Mouse (Mus musculus) adrenal gland, postnatal 36 days (tissue): Measurements from ENCODE around the gene Crabp2. TPM values are rescaled to one million over a fixed set of nuclear protein-coding genes. Genes with fewer than 3 reads are reported as not detected.
A peak's percentile ranks its signal among the peaks of the same experiment; 100 is the strongest.

ENCODE experiments used
- DNase-seq, 2 experiments: peaks; one replicate each; pipeline ENCODE4 v3.0.0; 2021; ENCODE audit warnings: mixed read lengths in 1 of 2
- total RNA-seq, 2 experiments: library from RNA; stranded (reverse); gene quantifications; 2 replicates each; pipeline ENCODE4 v1.2.3; 2021

The Crabp2 gene
- total RNA-seq, 2 experiments from 2014 or later, result 0.33 TPM; not detected in 1

- no peak for DNase-seq
These were observed 21.0 kb upstream of the Crabp2 start for GRCm38 (mm10) chr3:87927452-87927851.

- DNase-seq, result no peak
These were observed 19.0 kb upstream of the Crabp2 start for GRCm38 (mm10) chr3:87929341-87930077.

GRCm38 (mm10) chr3:87930078-87930795 lies 18.2 kb upstream of the Crabp2 start, which contains the start of the genes Isg20l2 and Rrnad1:
Gene Isg20l2, plus strand, starts transcription at chr3:87930314.
Gene Rrnad1, minus strand, starts transcription at chr3:87930717.
- DNase-seq, result peak; percentile 97 to 99

- DNase-seq, result no peak
These were observed 14.4 kb upstream of the Crabp2 start for GRCm38 (mm10) chr3:87934026-87934425.

- DNase-seq, result no peak
These were observed 14.0 kb upstream of the Crabp2 start for GRCm38 (mm10) chr3:87934501-87934900.

GRCm38 (mm10) chr3:87935201-87935600 lies 13.3 kb upstream of the Crabp2 start:
- DNase-seq, result no peak

GRCm38 (mm10) chr3:87935776-87936175 lies 12.7 kb upstream of the Crabp2 start:
- peak; percentile 84 to 90 for DNase-seq

- DNase-seq, result no peak
These were observed 7.9 kb upstream of the Crabp2 start for GRCm38 (mm10) chr3:87940611-87941010.

GRCm38 (mm10) chr3:87942471-87942870 lies 6.0 kb upstream of the Crabp2 start:
- no peak for DNase-seq

GRCm38 (mm10) chr3:87943586-87943985 lies 4.9 kb upstream of the Crabp2 start:
- no peak for DNase-seq

GRCm38 (mm10) chr3:87944838-87945600 lies 3.4 kb upstream of the Crabp2 start:
- no peak for DNase-seq

GRCm38 (mm10) chr3:87945781-87946540 lies 2.5 kb upstream of the Crabp2 start:
- no peak for DNase-seq

GRCm38 (mm10) chr3:87946541-87946860 lies 2.0 kb upstream of the Crabp2 start:
- DNase-seq, result no peak

GRCm38 (mm10) chr3:87947056-87947810 lies 1.2 kb upstream of the Crabp2 start:
- DNase-seq, result no peak

GRCm38 (mm10) chr3:87947811-87948199 lies 661 bp upstream of the Crabp2 start:
- no peak for DNase-seq

- no peak for DNase-seq
These were observed 944 bp downstream of the Crabp2 start for GRCm38 (mm10) chr3:87949266-87949954.

GRCm38 (mm10) chr3:87949955-87950515 lies 1.6 kb downstream of the Crabp2 start:
- DNase-seq, result no peak

GRCm38 (mm10) chr3:87951946-87952345 lies 3.5 kb downstream of the Crabp2 start:
- no peak for DNase-seq

- no peak for DNase-seq
These were observed 4.0 kb downstream of the Crabp2 start for GRCm38 (mm10) chr3:87952440-87952839.

- no peak for DNase-seq
These were observed 9.6 kb downstream of the Crabp2 start for GRCm38 (mm10) chr3:87958056-87958455.
